Mouse (Mus musculus): ENCODE data around the gene Trim25.

The Trim25 gene

GRCm38 (mm10) chr11:89066750-89067149 is 67.6 kb downstream of the Trim25 start, which contains the start of gene Dgke:
TSS of gene Dgke (minus strand) at chr11:89066850.
- no peak for DNase-seq

GRCm38 (mm10) chr11:89067301-89067822 is 68.2 kb downstream of the Trim25 start:
- DNase-seq: peak; percentile 42

- no peak for DNase-seq
Observed at GRCm38 (mm10) chr11:89067871-89068490, 68.8 kb downstream of the Trim25 start.

DNA sequence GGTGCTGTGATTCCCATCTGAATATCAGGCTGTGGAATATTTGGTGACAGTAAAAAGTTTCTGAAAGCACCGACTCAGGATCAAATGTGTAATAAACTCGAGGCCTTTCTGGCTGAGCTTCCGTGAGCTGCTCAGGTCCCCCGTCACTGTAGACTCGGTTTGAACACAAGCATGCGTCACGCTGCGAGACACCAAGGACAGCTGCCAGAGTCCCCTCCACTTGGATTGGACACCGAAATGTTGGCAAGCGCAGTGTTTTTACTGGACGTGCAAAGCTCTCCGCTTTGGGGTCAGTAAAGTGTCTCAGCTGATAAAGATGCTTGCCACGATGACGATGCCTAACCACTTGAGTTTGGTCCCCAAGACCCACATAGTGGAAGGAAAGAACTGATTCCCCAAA is 69.5 kb downstream of the Trim25 start:
- peak; percentile 60 for DNase-seq

- peak; percentile 72 for DNase-seq
Observed at GRCm38 (mm10) chr11:89069303-89069702, 70.1 kb downstream of the Trim25 start.
